Mouse (Mus musculus) ES-E14 (cell line): Measurements from ENCODE around the gene Rora.

ENCODE experiments used
- CHD2 ChIP-seq: IDR thresholded peaks from 2 replicates; pipeline ENCODE4 v1.6.1; 2014; ENCODE audit warnings: mild to moderate bottlenecking, low read depth, low read length, inconsistent platforms
- HCFC1 ChIP-seq: IDR thresholded peaks from 2 replicates; pipeline ENCODE4 v1.6.1; 2012; ENCODE audit warnings: low read length, inconsistent platforms, borderline replicate concordance; ENCODE audit not compliant: insufficient read depth
- MAFK ChIP-seq: IDR thresholded peaks from 2 replicates; pipeline ENCODE4 v1.6.1; 2014; ENCODE audit warnings: mild to moderate bottlenecking, low read depth, low read length, inconsistent platforms; ENCODE audit not compliant: insufficient read depth
- ZC3H11A ChIP-seq: IDR thresholded peaks from 2 replicates; pipeline ENCODE4 v1.6.1; 2012; ENCODE audit warnings: low read depth, mild to moderate bottlenecking, inconsistent platforms, low read length, borderline replicate concordance

GRCm38 (mm10) chr9:68710893-68711654 is 57.5 kb downstream of the Rora start:
- TF ChIP-seq CHD2 (no peak), ZC3H11A (no peak), MAFK (no peak), HCFC1 (no peak)
